In the genomic region with DNA sequence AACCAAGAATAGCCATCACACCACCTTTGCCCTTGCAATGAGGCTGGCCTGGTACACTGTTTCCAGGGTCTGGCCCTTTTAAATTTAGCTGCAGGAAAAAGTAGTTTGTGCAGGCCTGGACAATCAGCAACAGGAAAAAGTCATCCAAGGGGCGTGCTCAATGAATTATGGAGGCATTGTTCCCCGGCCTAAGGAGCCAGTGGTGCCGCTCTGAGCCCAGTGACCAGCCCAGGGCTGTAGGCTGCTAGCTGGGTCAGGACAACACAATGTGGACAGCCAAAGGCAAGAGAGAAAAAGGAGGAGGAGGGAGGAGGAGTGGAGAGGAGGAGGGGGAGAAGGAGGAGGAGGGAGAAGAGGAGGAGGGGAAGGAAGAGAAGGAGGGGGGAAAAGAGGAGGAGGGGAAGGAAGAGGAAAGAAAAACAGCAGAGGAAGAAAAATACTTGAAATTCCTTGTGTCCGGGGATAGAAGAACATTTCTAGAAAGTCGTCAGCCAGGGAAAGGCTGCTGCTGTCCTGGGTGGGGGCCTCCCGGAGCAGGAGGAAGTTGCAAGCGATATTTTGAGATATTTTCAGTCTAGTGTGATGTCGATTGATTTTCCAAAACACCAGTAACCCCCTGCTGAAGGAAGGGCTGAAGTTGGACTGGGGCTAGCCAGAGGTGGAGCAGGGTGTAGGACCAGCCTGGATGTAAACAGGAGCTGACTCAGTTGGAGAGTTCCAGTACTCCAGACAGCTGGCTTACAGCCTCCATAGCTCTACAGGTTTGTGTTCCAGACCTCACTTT, we compare ENCODE assay signal across 9 mouse cellular contexts. TPM values are rescaled to one million over a fixed set of nuclear protein-coding genes. Genes with fewer than 3 reads are reported as not detected.
DNase-seq lines count a peak whose midpoint lies in the region; ATAC-seq lines count a peak whose summit lies in the region.
"Had no signal": no experiment of that assay in that cellular context is flagged by ENCODE, and none has a peak within 500 bp of the region (broad histone marks: within the 10 kb centered on the region; RNA-seq: fewer than 3 reads in every experiment).

No protein-coding gene starts in this region.

- H3K9ac ChIP-seq in embryonic facial prominence, embryonic 13.5 days = no peak overlapping the region
- H3K9ac ChIP-seq in intestine, embryonic 15.5 days = no peak overlapping the region
- H3K9ac ChIP-seq: neural tube, embryonic 13.5 days had no signal

- H3K36me3 ChIP-seq in embryonic facial prominence, embryonic 13.5 days = no peaks in the 10 kb centered on the region
- H3K36me3 ChIP-seq in intestine, embryonic 15.5 days = no peaks in the 10 kb centered on the region
- H3K36me3 ChIP-seq: neural tube, embryonic 13.5 days had no signal

- H3K4me1 ChIP-seq in embryonic facial prominence, embryonic 13.5 days = 0 out of 2 replicates have a peak, but pooled peaks cover 8% of the 10 kb centered on the region
- H3K4me1 ChIP-seq in intestine, embryonic 15.5 days (replicated peaks) = 0 out of 2 replicates have a peak, but pooled peaks cover 7% of the 10 kb centered on the region

- ATAC-seq in embryonic facial prominence, embryonic 13.5 days (ENCODE audit: insufficient number of reproducible peaks, insufficient read depth, low FRiP score, low TSS enrichment, low read depth) = no peak
- ATAC-seq in intestine, embryonic 15.5 days = peak; percentile 57

- 28% methylated on average over 8 of the region's 8 CpGs for WGBS in embryonic facial prominence, embryonic 13.5 days
- 19% methylated on average over 8 of the region's 8 CpGs for WGBS in intestine, embryonic 15.5 days

- H3K4me3 ChIP-seq in embryonic facial prominence, embryonic 13.5 days = no peak overlapping the region
- H3K4me3 ChIP-seq in intestine, embryonic 15.5 days (replicated peaks) = no peak overlapping the region
- H3K4me3 ChIP-seq: neural tube, embryonic 13.5 days had no signal

- peak; percentile 42 for DNase-seq in adrenal gland, postnatal 10 days
- DNase-seq in lung, adult 18-20 months = peak; percentile 62 to 73
- no peak for DNase-seq in adipocyte (ENCODE audit: low spot score)
- no peak for DNase-seq in layer of hippocampus, postnatal 14 days (ENCODE audit: low spot score in 2 of 2)
- no peak for DNase-seq in spleen, postnatal 14 days (ENCODE audit: low spot score in 2 of 2)
- DNase-seq in cerebellum, adult 18-20 months = no peak

- H3K27ac ChIP-seq in embryonic facial prominence, embryonic 13.5 days = peak overlapping the region; percentile 55
- H3K27ac ChIP-seq in intestine, embryonic 15.5 days = peak overlapping the region; percentile 42
- H3K27ac ChIP-seq: neural tube, embryonic 13.5 days had no signal

- H3K9me3 ChIP-seq in embryonic facial prominence, embryonic 13.5 days = no peaks in the 10 kb centered on the region
- no peaks in the 10 kb centered on the region for H3K9me3 ChIP-seq in intestine, embryonic 15.5 days
- H3K9me3 ChIP-seq: neural tube, embryonic 13.5 days had no signal

- no peaks in the 10 kb centered on the region for H3K27me3 ChIP-seq in embryonic facial prominence, embryonic 13.5 days
- H3K27me3 ChIP-seq in intestine, embryonic 15.5 days (replicated peaks) = no peaks in the 10 kb centered on the region

- peak overlapping the region; percentile 16 for H3K4me2 ChIP-seq in embryonic facial prominence, embryonic 13.5 days
- peak overlapping the region; percentile 40 for H3K4me2 ChIP-seq in intestine, embryonic 15.5 days (replicated peaks)
- H3K4me2 ChIP-seq: neural tube, embryonic 13.5 days had no signal

RNA-seq across cellular contexts. Expression of a gene that starts 18.5 kb away (rescaled TPM):
- 10 to 100 TPM; 21.8 to 27.4 TPM for total RNA-seq in adrenal gland, postnatal 10 days (2021)
- polyA plus RNA-seq in embryonic facial prominence, embryonic 13.5 days (2015; fragmentation: Nextera tagmentation; extraction: Ambion mirVana) = 7.4 and 10.2 TPM in 2 replicates
- 6.7 and 7.0 TPM in 2 replicates for polyA plus RNA-seq in intestine, embryonic 15.5 days (2015; fragmentation: Nextera tagmentation; extraction: Ambion mirVana)
- 1 to 10 TPM; 7.3 to 8.5 TPM for total RNA-seq in layer of hippocampus, postnatal 14 days (2021)

RNA-seq across cellular contexts. Expression of a gene that starts 57.6 kb away (rescaled TPM):
- total RNA-seq in adrenal gland, postnatal 10 days (2021) = 1 to 10 TPM in 1 of 2 experiments, under 1 TPM in 1; 0.81 to 1.3 TPM
- polyA plus RNA-seq in embryonic facial prominence, embryonic 13.5 days (2015; fragmentation: Nextera tagmentation; extraction: Ambion mirVana) = 0.44 and 0.48 TPM in 2 replicates
- polyA plus RNA-seq in intestine, embryonic 15.5 days (2015; fragmentation: Nextera tagmentation; extraction: Ambion mirVana) = 0.09 and 0.13 TPM in 2 replicates
- total RNA-seq in layer of hippocampus, postnatal 14 days (2021) = 1 to 10 TPM; 1.9 to 3.0 TPM

Comparison
In these comparisons a context has a peak if more than half of its experiments do, and no peak if none do; other contexts are left out.
1. DNase-seq: peak in adrenal gland, postnatal 10 days (single experiment) and lung, adult 18-20 months (2 of 2); none in adipocyte (single experiment), layer of hippocampus, postnatal 14 days (0 of 2), spleen, postnatal 14 days (0 of 2) and cerebellum, adult 18-20 months (0 of 2).